Mouse (Mus musculus) MEL (cell line): Measurements from ENCODE around the gene Wbp2. TPM values are rescaled to one million over a fixed set of nuclear protein-coding genes. Genes with fewer than 3 reads are reported as not detected.

ENCODE experiments used
- DNase-seq: peaks from one replicate; pipeline ENCODE4 v3.0.0; 2011; ENCODE audit warnings: low read depth, low spot score
- H3K27ac ChIP-seq: 2 replicates; pipeline ENCODE4 v1.5.1; 2012; ENCODE audit warnings: low read depth, mild to moderate bottlenecking, control low read depth, low read length, moderate library complexity; ENCODE audit not compliant: control insufficient read depth
- H3K27me3 ChIP-seq, 2 experiments: fragments of 150-350 bp in 1 of 2; sonication (generic) in 1 of 2; 2 replicates each; pipeline ENCODE4 v1.6.1; 2012; ENCODE audit warnings: low read length in 2 of 2, mild to moderate bottlenecking in 2 of 2, improper control_type of control experiment in 1 of 2, moderate library complexity in 1 of 2; ENCODE audit not compliant: insufficient read depth in 2 of 2, control insufficient read depth in 1 of 2
- H3K36me3 ChIP-seq, 2 experiments: 2 replicates each; pipeline ENCODE4 v1.6.1; 2012 to 2014; ENCODE audit warnings: low read length in 2 of 2, improper control_type of control experiment in 1 of 2, inconsistent platforms in 1 of 2, mild to moderate bottlenecking in 1 of 2; ENCODE audit not compliant: insufficient read depth in 2 of 2, control insufficient read depth in 1 of 2
- H3K4me1 ChIP-seq, 2 experiments: fragments of 150-350 bp in 1 of 2; sonication (generic) in 1 of 2; 2 replicates each; pipeline ENCODE4 v1.6.1; 2012; ENCODE audit warnings: low read length in 2 of 2, improper control_type of control experiment in 1 of 2, mild to moderate bottlenecking in 1 of 2; ENCODE audit not compliant: insufficient read depth in 2 of 2, control insufficient read depth in 1 of 2
- H3K4me3 ChIP-seq, 2 experiments: fragments of 150-350 bp in 1 of 2; sonication (generic) in 1 of 2; 2 replicates each; pipeline ENCODE4 v1.5.1; 2012; ENCODE audit warnings: low read depth in 2 of 2, low read length in 2 of 2, mild to moderate bottlenecking in 2 of 2, moderate library complexity in 2 of 2, control low read depth in 1 of 2, improper control_type of control experiment in 1 of 2; ENCODE audit not compliant: control insufficient read depth in 1 of 2, insufficient read depth in 1 of 2
- H3K79me2 ChIP-seq: 2 replicates; pipeline ENCODE4 v1.6.1; 2012; ENCODE audit warnings: mild to moderate bottlenecking, low read length, moderate library complexity; ENCODE audit not compliant: control insufficient read depth, poor library complexity, insufficient read depth
- H3K9ac ChIP-seq: 2 replicates; pipeline ENCODE4 v1.6.1; 2012; ENCODE audit warnings: low read depth, mild to moderate bottlenecking, control low read depth, low read length, moderate library complexity; ENCODE audit not compliant: control insufficient read depth, poor library complexity, severe bottlenecking
- H3K9me3 ChIP-seq: fragments of 150-350 bp; sonication (generic); replicated peaks from 2 replicates; pipeline ENCODE4 v1.6.1; 2012; ENCODE audit warnings: mild to moderate bottlenecking, low read length, improper control_type of control experiment, moderate library complexity; ENCODE audit not compliant: insufficient read depth
- BHLHE40 ChIP-seq: IDR thresholded peaks from 2 replicates; pipeline ENCODE4 v1.6.1; 2012; ENCODE audit warnings: low read depth, mild to moderate bottlenecking, inconsistent platforms, low read length, improper control_type of control experiment, borderline replicate concordance
- CHD1 ChIP-seq: IDR thresholded peaks from 2 replicates; pipeline ENCODE4 v1.6.1; 2012; ENCODE audit warnings: low read depth, mild to moderate bottlenecking, inconsistent platforms, low read length, improper control_type of control experiment
- E2F4 ChIP-seq: IDR thresholded peaks from 2 replicates; pipeline ENCODE4 v1.6.1; 2011; ENCODE audit warnings: low read depth, low read length, improper control_type of control experiment, borderline replicate concordance
- EP300 ChIP-seq, 2 experiments: IDR thresholded peaks; 2 replicates each; pipeline ENCODE4 v1.6.1; 2011; ENCODE audit warnings: improper control_type of control experiment in 2 of 2, low read length in 2 of 2, low read depth in 1 of 2, mild to moderate bottlenecking in 1 of 2
- ETS1 ChIP-seq: IDR thresholded peaks from 2 replicates; pipeline ENCODE4 v1.6.1; 2012; ENCODE audit warnings: low read depth, mild to moderate bottlenecking, inconsistent platforms, low read length, improper control_type of control experiment, moderate library complexity
- GABPA ChIP-seq: IDR thresholded peaks from 2 replicates; pipeline ENCODE4 v1.6.1; 2012; ENCODE audit warnings: low read depth, mild to moderate bottlenecking, inconsistent platforms, low read length, improper control_type of control experiment, moderate library complexity
- GATA1 ChIP-seq: IDR thresholded peaks from 2 replicates; pipeline ENCODE4 v1.6.1; 2011; ENCODE audit warnings: low read depth, low read length, improper control_type of control experiment
- HCFC1 ChIP-seq: IDR thresholded peaks from 2 replicates; pipeline ENCODE4 v1.6.1; 2012; ENCODE audit warnings: low read depth, mild to moderate bottlenecking, inconsistent platforms, low read length, improper control_type of control experiment, moderate library complexity
- KAT2A ChIP-seq: conservative IDR thresholded peaks from 2 replicates; pipeline ENCODE4 v1.6.1; 2012; ENCODE audit warnings: low read depth, low read length, improper control_type of control experiment, inconsistent platforms
- MAX ChIP-seq: IDR thresholded peaks from 2 replicates; pipeline ENCODE4 v1.6.1; 2011; ENCODE audit warnings: low read length, improper control_type of control experiment
- MAZ ChIP-seq: IDR thresholded peaks from 2 replicates; pipeline ENCODE4 v1.6.1; 2012; ENCODE audit warnings: low read depth, mild to moderate bottlenecking, inconsistent platforms, low read length, improper control_type of control experiment
- MEF2A ChIP-seq: IDR thresholded peaks from 2 replicates; pipeline ENCODE4 v1.6.1; 2014; ENCODE audit warnings: low read depth, mild to moderate bottlenecking, inconsistent platforms, low read length, improper control_type of control experiment; ENCODE audit not compliant: poor library complexity, insufficient replicate concordance, severe bottlenecking; ENCODE audit errors: extremely low read depth
- MXI1 ChIP-seq: IDR thresholded peaks from 2 replicates; pipeline ENCODE4 v1.6.1; 2011; ENCODE audit warnings: mild to moderate bottlenecking, low read depth, low read length, improper control_type of control experiment
- MYB ChIP-seq: IDR thresholded peaks from 2 replicates; pipeline ENCODE4 v1.6.1; 2011; ENCODE audit warnings: mild to moderate bottlenecking, low read depth, low read length, improper control_type of control experiment
- MYC ChIP-seq: IDR thresholded peaks from 2 replicates; pipeline ENCODE4 v1.6.1; 2011; ENCODE audit warnings: low read depth, mild to moderate bottlenecking, low read length, improper control_type of control experiment, moderate library complexity
- NELFE ChIP-seq: IDR thresholded peaks from 2 replicates; pipeline ENCODE4 v1.6.1; 2011; ENCODE audit warnings: low read depth, low read length, improper control_type of control experiment
- NRF1 ChIP-seq: IDR thresholded peaks from 2 replicates; pipeline ENCODE4 v1.6.1; 2014; ENCODE audit warnings: low read depth, mild to moderate bottlenecking, inconsistent platforms, low read length, improper control_type of control experiment, moderate library complexity; ENCODE audit not compliant: poor library complexity, insufficient read depth, severe bottlenecking
- POLR2AphosphoS2 ChIP-seq: IDR thresholded peaks from 2 replicates; pipeline ENCODE4 v1.6.1; 2011; ENCODE audit warnings: low read length, improper control_type of control experiment
- POLR2AphosphoS5 ChIP-seq: IDR thresholded peaks from 2 replicates; pipeline ENCODE4 v1.6.1; 2012; ENCODE audit warnings: low read depth, borderline replicate concordance, mild to moderate bottlenecking, inconsistent platforms, low read length, moderate library complexity, mixed read lengths
- RAD21 ChIP-seq: IDR thresholded peaks from 2 replicates; pipeline ENCODE4 v1.6.1; 2011; ENCODE audit warnings: mild to moderate bottlenecking, low read depth, low read length, improper control_type of control experiment
- SIN3A ChIP-seq: IDR thresholded peaks from 2 replicates; pipeline ENCODE4 v1.6.1; 2012; ENCODE audit warnings: low read length, improper control_type of control experiment, inconsistent platforms
- TAL1 ChIP-seq: IDR thresholded peaks from 2 replicates; pipeline ENCODE4 v1.6.1; 2012; ENCODE audit warnings: mild to moderate bottlenecking, inconsistent platforms, low read length, moderate library complexity, mixed read lengths
- TBP ChIP-seq: IDR thresholded peaks from 2 replicates; pipeline ENCODE4 v1.8.0; 2011; ENCODE audit warnings: low read depth, low read length, improper control_type of control experiment
- UBTF ChIP-seq: IDR thresholded peaks from 2 replicates; pipeline ENCODE4 v1.6.1; 2012; ENCODE audit warnings: low read depth, mild to moderate bottlenecking, inconsistent platforms, low read length, improper control_type of control experiment, moderate library complexity, borderline replicate concordance; ENCODE audit not compliant: insufficient read depth
- USF1 ChIP-seq: IDR thresholded peaks from 2 replicates; pipeline ENCODE4 v1.6.1; 2014; ENCODE audit warnings: low read depth, mild to moderate bottlenecking, inconsistent platforms, low read length, improper control_type of control experiment, moderate library complexity
- USF2 ChIP-seq, 2 experiments: IDR thresholded peaks; 2 replicates each; pipeline ENCODE4 v1.6.1; 2011 to 2012; ENCODE audit warnings: improper control_type of control experiment in 2 of 2, low read length in 2 of 2, borderline replicate concordance in 1 of 2, inconsistent platforms in 1 of 2, low read depth in 1 of 2, mild to moderate bottlenecking in 1 of 2; ENCODE audit not compliant: insufficient read depth in 1 of 2
- ZC3H11A ChIP-seq: IDR thresholded peaks from 2 replicates; pipeline ENCODE4 v1.6.1; 2012; ENCODE audit warnings: low read depth, mild to moderate bottlenecking, inconsistent platforms, low read length, improper control_type of control experiment
- ZKSCAN1 ChIP-seq: IDR thresholded peaks from 2 replicates; pipeline ENCODE4 v1.6.1; 2012; ENCODE audit warnings: low read depth, mild to moderate bottlenecking, inconsistent platforms, low read length, improper control_type of control experiment, moderate library complexity
- ZMIZ1 ChIP-seq: IDR thresholded peaks from 2 replicates; pipeline ENCODE4 v1.6.1; 2012; ENCODE audit warnings: low read depth, mild to moderate bottlenecking, inconsistent platforms, low read length, improper control_type of control experiment, moderate library complexity
- ZNF384 ChIP-seq: IDR thresholded peaks from 2 replicates; pipeline ENCODE4 v1.6.1; 2012; ENCODE audit warnings: low read depth, mild to moderate bottlenecking, inconsistent platforms, low read length, improper control_type of control experiment
- polyA plus RNA-seq, 2 experiments: library from polyadenylated mRNA; stranded (reverse) in 1 of 2; unstranded in 1 of 2; fragments of >175 nt in 1 of 2; fragments of >200 nt in 1 of 2; gene quantifications; 2 replicates each; pipeline versions ENCODE4 v1.2.1 to v1.2.4; 2012; ENCODE audit warnings: low replicate concordance in 2 of 2, low read depth in 1 of 2; ENCODE audit not compliant: insufficient read length in 2 of 2, insufficient read depth in 1 of 2, missing spikeins in 1 of 2
- total RNA-seq: library from RNA; depleted of rRNA; stranded (reverse); fragments of 300-350 nt; gene quantifications from 2 replicates; pipeline ENCODE4 v1.2.3, GENCODE M21; 2012

Wbp2 gene
- total and polyA plus RNA-seq, 3 experiments = 16.5 to 75.8 TPM; not detected in 1

DNA sequence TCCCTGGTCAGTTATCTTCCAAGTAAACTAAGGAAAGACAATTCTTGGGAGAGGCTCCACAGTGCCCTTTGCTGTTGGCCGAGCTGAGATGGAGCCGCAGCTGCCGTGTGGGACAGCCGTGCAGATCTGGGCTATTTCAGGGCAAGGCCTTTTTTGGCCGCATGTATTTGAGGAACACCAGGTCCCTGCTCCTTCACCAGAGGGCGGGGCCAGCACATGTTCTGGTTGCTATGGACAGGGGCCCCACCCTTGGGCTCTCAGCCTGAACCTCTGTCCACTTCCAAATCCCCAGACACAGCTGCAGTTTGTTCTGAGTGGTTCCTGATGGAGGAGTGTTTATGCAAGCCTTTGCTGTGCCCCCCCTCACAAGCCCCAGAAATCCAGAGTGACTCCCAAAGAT is 13.6 kb upstream of the Wbp2 start:
- no peak overlapping the region for H3K4me3 ChIP-seq
- H3K27me3 ChIP-seq = no peaks in the 10 kb centered on the region
- no peak for TF ChIP-seq BHLHE40
- TF ChIP-seq USF2 (IDR thresholded peaks at IDR 0.05; ENCODE audit: borderline replicate concordance in 1 of 2, insufficient read depth in 1 of 2, low read depth in 1 of 2, low read length in 2 of 2) = no peak
- TF ChIP-seq ZMIZ1 = no peak
- no peak for TF ChIP-seq CHD1
- TF ChIP-seq MAX = no peak
- TF ChIP-seq UBTF = no peak
- TF ChIP-seq E2F4 = no peak
- TF ChIP-seq GATA1 = no peak
- TF ChIP-seq POLR2AphosphoS2 = no peak
- no peak for TF ChIP-seq ZC3H11A
- TF ChIP-seq, all 39 proteins: peak for 0

DNA sequence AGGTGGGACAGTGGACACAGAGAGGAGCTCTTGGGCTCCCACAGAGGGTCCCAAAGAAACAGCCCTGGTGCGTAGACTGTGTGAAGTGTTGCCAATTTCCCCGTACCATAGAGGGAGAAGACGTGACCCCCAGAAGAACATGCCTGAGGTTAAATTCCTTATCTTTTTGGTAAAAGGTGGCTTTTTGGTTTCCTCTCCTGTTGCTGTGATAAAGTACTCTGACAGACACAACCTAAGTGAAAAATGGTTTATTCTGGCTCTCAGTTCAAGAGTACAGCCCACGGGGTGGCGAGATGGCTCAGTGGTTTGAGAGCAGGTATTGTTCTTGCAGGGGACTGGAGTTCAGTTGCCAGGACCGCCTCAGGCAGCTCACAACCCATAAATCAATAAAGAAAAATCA is 12.7 kb upstream of the Wbp2 start:
- peaks cover 0 to 35% of the 10 kb centered on the region in 2 experiments; a peak in 2 of 4 replicates for H3K36me3 ChIP-seq
- no peak overlapping the region for H3K4me3 ChIP-seq
- peaks cover 14 to 35% of the 10 kb centered on the region in 2 experiments for H3K4me1 ChIP-seq
- H3K27ac ChIP-seq = no peak overlapping the region
- DNase-seq = peak; percentile 61
- H3K9me3 ChIP-seq = no peaks in the 10 kb centered on the region
- H3K79me2 ChIP-seq = no peaks in the 10 kb centered on the region
- no peak overlapping the region for H3K9ac ChIP-seq
- no peaks in the 10 kb centered on the region for H3K27me3 ChIP-seq
- no peak for TF ChIP-seq RAD21
- no peak for TF ChIP-seq NELFE
- TF ChIP-seq ETS1 = peak; percentile 74
- no peak for TF ChIP-seq MEF2A
- TF ChIP-seq GABPA = no peak
- peak; percentile 85 for TF ChIP-seq EP300 (IDR thresholded peaks at IDR 0.05; ENCODE audit: low read depth in 1 of 2, low read length in 2 of 2)
- no peak for TF ChIP-seq ZKSCAN1
- TF ChIP-seq NRF1 = no peak
- TF ChIP-seq UBTF = no peak
- no peak for TF ChIP-seq MYB
- no peak for TF ChIP-seq KAT2A
- 0 out of 2 replicates have a peak, but pooled peaks have one; percentile 41 for TF ChIP-seq MAZ
- peak; percentile 42 for TF ChIP-seq ZNF384
- no peak for TF ChIP-seq MAX
- TF ChIP-seq TAL1 = peak; percentile 64
- TF ChIP-seq USF1 = no peak
- no peak for TF ChIP-seq ZC3H11A
- TF ChIP-seq GATA1 = peak; percentile 86
- TF ChIP-seq TBP = no peak
- TF ChIP-seq POLR2AphosphoS2 = no peak
- no peak; the same call in none of the 2 replicates for TF ChIP-seq SIN3A
- TF ChIP-seq MYC = no peak
- TF ChIP-seq MXI1 = no peak; the same call in 1 of the 2 replicates
- no peak for TF ChIP-seq CHD1
- peak; percentile 63 for TF ChIP-seq HCFC1
- TF ChIP-seq POLR2AphosphoS5 = no peak

More for the DNA sequence above, 13.6 kb upstream of the Wbp2 start:
- Histone ChIP-seq H3K4me1 (peaks cover 15 to 31% of the 10 kb centered on the region in 2 experiments), H3K9me3 (no peaks in the 10 kb centered on the region), H3K27ac (no peak overlapping the region), H3K36me3 (peaks cover 0 to 31% of the 10 kb centered on the region in 2 experiments; a peak in 2 of 4 replicates), H3K9ac (no peak overlapping the region), H3K79me2 (no peaks in the 10 kb centered on the region)
- no peak for DNase-seq
